Mouse (Mus musculus): Measurements from ENCODE around the gene Nans. TPM values are rescaled to one million over a fixed set of nuclear protein-coding genes. Genes with fewer than 3 reads are reported as not detected.

Nans gene
- polyA plus RNA-seq, 1 experiment = 67.2 TPM

DNA sequence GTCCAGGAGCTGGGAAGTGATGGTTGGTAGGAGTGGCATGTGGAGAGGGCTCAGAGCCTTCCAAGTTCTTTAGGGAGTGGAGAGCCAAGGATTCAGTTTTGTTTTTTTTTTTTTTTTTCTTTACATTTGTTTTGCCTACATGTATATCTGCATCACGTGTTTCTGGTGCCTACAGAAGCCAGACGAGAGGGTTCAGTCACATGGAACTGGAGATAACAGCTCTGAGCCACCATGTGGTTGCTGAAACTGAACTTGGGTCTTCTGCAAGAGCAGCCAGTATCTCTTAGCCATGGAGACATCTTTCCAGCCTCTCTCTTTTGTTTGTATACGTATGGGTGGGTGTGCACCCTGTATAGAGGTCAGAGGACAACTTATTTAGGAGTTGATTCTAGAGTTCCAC lies 14.8 kb downstream of the Nans start:
- peaks cover 72% of the 10 kb centered on the region for H3K36me3 ChIP-seq (replicated peaks; ENCODE audit: low read length)
- H3K4me1 ChIP-seq = peaks cover 52% of the 10 kb centered on the region
- no peaks in the 10 kb centered on the region for H3K27me3 ChIP-seq (replicated peaks)
- no peak overlapping the region for H3K4me3 ChIP-seq (replicated peaks)
- no peaks in the 10 kb centered on the region for H3K9me3 ChIP-seq
- no peak for TF ChIP-seq GATA1 (IDR thresholded peaks at IDR 0.05; ENCODE audit: borderline replicate concordance, low read length)
- no peak for TF ChIP-seq FLI1 (IDR thresholded peaks at IDR 0.05; ENCODE audit: low read length)

DNA sequence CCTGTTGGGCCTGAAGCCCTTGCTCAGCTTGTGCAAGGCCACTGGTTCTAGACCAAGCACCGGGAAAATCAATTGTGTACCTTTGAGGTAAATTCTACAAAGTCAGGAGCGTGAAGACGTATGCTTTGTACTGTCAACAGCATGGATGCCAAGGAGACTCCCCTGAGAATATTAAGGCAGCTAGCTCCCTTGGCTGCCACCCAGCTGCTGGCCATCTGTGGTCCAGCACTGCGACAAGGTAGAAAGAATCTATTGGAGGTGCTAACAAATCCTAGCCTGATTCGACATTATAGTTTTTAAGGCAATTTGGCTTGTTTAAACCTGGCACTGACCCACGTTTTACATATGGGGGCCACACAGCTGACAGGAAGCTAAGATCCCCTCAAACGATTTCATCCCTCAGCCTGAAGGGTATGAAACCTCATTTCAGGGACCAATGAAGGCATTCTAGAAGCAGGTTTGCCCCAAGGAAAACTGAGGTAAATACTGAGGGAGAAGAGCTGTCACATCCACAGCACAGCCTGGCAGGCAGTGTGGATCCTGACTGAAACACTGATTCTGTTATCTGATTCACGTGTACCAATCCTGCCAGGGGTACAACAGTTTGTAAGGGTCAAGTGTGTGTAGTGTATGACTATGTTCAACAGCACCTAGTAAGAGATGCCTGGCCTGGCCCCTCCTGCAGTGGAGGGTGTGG lies 16.5 kb downstream of the Nans start:
- no peak for TF ChIP-seq FLI1 (IDR thresholded peaks at IDR 0.05; ENCODE audit: low read length)
- TF ChIP-seq GATA1 (IDR thresholded peaks at IDR 0.05; ENCODE audit: borderline replicate concordance, low read length) = no peak
- H3K36me3 ChIP-seq (replicated peaks; ENCODE audit: low read length) = peaks cover 60% of the 10 kb centered on the region

DNA sequence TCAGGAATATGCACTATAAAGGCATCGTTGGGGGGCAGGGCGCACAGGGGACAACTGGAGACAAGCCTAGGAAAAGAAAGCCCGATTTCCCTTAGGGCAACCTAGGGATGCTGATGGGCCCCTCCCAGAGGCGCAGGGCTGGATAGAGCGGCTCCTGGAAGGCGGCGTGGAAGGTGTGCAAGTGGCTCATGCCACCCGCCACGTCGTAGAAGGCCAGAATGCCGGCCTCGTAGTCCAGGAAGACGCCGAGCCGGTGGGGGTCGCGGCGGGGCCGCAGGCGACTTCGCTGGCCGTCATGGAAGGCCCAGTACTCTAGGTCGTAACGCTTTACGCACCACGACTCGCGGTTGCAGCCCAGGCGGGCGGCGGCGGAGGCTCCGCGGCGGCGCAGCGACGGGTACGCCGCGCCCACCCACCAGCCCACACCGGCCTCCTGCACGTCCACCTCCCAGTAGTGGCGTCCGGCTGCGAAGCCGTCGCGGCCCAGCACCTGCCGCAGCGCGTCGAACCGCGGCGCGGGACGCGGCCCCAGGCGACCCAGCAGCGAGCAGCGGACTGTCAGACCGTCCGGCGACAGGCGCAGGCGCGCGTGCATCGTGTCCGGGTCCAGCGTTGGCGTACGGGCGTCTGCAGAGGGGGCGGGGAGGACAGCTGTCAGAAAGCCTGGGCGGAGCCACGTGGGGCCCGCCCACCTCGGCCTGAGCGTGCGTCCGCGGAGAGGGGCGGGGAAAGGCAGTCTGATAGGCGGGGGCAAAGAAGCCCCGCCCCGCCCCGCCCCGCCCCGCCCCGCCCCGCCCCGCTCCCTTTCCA lies 18.0 kb downstream of the Nans start:
- Histone ChIP-seq H3K27me3 (replicated peaks) (no peaks in the 10 kb centered on the region), H3K36me3 (replicated peaks; ENCODE audit: low read length) (peaks cover 46% of the 10 kb centered on the region), H3K4me3 (replicated peaks) (peak overlapping the region; percentile 95), H3K9me3 (no peaks in the 10 kb centered on the region), H3K4me1 (peaks cover 37% of the 10 kb centered on the region)
- TF ChIP-seq FLI1 (IDR thresholded peaks at IDR 0.05; ENCODE audit: low read length) (no peak), GATA1 (IDR thresholded peaks at IDR 0.05; ENCODE audit: borderline replicate concordance, low read length) (no peak)

More for the DNA sequence above, 16.5 kb downstream of the Nans start:
- Histone ChIP-seq H3K27me3 (replicated peaks) (no peaks in the 10 kb centered on the region), H3K4me3 (replicated peaks) (no peak overlapping the region), H3K4me1 (peaks cover 48% of the 10 kb centered on the region), H3K9me3 (no peaks in the 10 kb centered on the region)

DNA sequence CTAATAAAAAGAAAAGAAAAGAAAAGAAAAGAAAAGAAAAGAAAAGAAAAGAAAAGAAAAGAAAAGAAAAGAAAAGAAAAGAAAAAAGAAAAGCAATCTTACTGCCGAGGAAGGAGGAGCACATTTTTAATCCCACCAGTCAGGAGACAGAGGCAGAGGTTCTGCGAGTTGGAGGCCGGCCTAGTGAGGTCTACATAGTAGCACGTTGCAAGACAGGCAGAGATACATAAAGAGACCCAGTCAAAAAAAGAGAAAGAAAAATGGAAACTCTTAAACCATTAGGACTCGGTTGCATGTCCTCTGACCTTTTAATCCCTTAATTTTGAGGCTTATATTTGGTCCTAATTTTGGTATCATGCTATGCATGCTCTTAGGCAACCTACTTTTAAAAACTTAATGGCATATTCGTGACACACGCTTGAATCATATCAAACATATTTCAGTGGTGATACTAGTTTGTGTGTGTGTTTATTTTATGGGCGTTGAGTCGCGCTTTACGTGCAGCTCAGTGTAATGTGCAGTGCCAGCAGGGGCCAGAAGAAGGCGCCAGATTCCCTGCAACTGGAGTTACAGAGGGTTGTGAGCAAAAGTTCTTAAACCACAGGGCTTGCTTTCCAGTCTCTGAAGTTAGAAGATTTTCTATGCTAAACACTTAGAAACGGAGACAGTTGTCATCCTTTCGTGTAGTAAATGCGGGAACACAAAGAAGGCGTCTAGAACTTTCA lies 18.9 kb downstream of the Nans start:
- Histone ChIP-seq H3K4me1 (peaks cover 33% of the 10 kb centered on the region), H3K9me3 (no peaks in the 10 kb centered on the region), H3K27me3 (replicated peaks) (no peaks in the 10 kb centered on the region), H3K4me3 (replicated peaks) (peak overlapping the region; percentile 91), H3K36me3 (replicated peaks; ENCODE audit: low read length) (peaks cover 37% of the 10 kb centered on the region)
- TF ChIP-seq FLI1 (IDR thresholded peaks at IDR 0.05; ENCODE audit: low read length) = no peak
- TF ChIP-seq GATA1 (IDR thresholded peaks at IDR 0.05; ENCODE audit: borderline replicate concordance, low read length) = no peak

DNA sequence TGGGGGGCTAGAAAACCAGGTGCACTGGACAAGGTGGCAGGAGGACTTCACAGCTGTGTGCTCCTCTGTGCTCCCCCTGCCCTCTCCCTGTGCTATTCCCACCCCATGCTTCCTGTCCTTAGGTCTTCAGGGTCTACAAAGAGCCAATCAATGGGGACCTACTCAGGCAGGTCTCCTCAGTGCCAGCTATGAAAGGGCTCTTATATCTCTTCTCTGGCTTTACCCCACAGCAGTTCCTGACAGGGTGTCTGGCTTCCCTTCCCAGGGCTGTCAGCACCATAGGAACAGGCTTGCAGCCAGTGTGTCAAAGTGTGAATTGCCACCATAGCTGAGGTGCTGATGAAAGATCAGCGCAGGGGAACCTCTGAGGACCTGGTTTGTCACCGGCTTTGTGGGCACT lies 31.4 kb downstream of the Nans start:
- no peak overlapping the region for H3K4me3 ChIP-seq (replicated peaks)
- peaks cover 28% of the 10 kb centered on the region for H3K4me1 ChIP-seq
- peaks cover 55% of the 10 kb centered on the region for H3K36me3 ChIP-seq (replicated peaks; ENCODE audit: low read length)
- no peak for TF ChIP-seq GATA1 (IDR thresholded peaks at IDR 0.05; ENCODE audit: borderline replicate concordance, low read length)
- TF ChIP-seq FLI1 (IDR thresholded peaks at IDR 0.05; ENCODE audit: low read length) = no peak
- H3K9me3 ChIP-seq = peaks cover 15% of the 10 kb centered on the region; the same call in 1 of the 2 replicates
- no peaks in the 10 kb centered on the region for H3K27me3 ChIP-seq (replicated peaks)

DNA sequence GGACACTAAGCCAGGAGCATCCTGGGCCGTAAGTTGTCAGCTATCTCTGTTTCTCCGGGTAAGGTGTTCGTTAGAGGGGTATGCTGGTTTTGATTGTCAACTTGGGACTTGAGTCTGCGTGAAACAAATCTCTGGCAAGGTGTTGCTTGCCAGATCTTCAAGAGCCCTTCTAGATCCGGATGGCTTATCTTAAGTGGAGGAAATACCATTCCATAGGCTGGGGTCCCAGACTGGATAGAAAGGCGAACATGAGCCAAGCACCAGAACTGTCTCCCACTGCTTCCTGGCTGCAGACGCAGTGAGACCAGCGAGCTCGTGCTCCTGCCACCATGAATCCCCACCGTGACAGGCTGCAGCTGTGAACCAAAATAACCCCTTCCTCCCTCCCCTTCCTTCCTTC lies 32.4 kb downstream of the Nans start:
- Histone ChIP-seq H3K4me3 (replicated peaks) (no peak overlapping the region), H3K4me1 (peaks cover 35% of the 10 kb centered on the region), H3K9me3 (peaks cover 15% of the 10 kb centered on the region; the same call in 1 of the 2 replicates), H3K27me3 (replicated peaks) (no peaks in the 10 kb centered on the region), H3K36me3 (replicated peaks; ENCODE audit: low read length) (peaks cover 55% of the 10 kb centered on the region)
- no peak for TF ChIP-seq GATA1 (IDR thresholded peaks at IDR 0.05; ENCODE audit: borderline replicate concordance, low read length)
- TF ChIP-seq FLI1 (IDR thresholded peaks at IDR 0.05; ENCODE audit: low read length) = no peak

DNA sequence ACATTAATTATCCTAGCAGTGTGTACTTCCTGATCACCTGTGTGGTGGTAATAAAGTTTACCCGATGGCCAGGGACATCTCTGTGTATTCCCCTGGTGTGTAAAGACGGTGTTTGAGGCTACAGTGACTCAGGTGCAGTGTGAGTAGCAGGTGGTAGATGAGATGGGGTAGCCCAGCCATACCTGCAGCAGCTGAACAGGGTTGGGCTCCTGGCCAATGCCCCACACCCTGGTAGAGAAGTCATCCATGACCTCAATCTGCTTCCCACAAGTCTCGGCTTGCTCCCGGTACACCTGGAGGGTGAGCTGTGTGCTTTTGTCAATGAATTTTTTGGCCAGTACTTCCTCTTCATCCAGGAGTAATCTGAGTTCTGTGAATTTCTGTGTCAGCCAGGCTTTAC lies 34.3 kb downstream of the Nans start:
- Histone ChIP-seq H3K27me3 (replicated peaks) (no peaks in the 10 kb centered on the region), H3K9me3 (peaks cover 14% of the 10 kb centered on the region; the same call in 1 of the 2 replicates), H3K4me3 (replicated peaks) (no peak overlapping the region), H3K36me3 (replicated peaks; ENCODE audit: low read length) (peaks cover 51% of the 10 kb centered on the region), H3K4me1 (peaks cover 53% of the 10 kb centered on the region)
- TF ChIP-seq GATA1 (IDR thresholded peaks at IDR 0.05; ENCODE audit: borderline replicate concordance, low read length) = no peak
- TF ChIP-seq FLI1 (IDR thresholded peaks at IDR 0.05; ENCODE audit: low read length) = no peak

DNA sequence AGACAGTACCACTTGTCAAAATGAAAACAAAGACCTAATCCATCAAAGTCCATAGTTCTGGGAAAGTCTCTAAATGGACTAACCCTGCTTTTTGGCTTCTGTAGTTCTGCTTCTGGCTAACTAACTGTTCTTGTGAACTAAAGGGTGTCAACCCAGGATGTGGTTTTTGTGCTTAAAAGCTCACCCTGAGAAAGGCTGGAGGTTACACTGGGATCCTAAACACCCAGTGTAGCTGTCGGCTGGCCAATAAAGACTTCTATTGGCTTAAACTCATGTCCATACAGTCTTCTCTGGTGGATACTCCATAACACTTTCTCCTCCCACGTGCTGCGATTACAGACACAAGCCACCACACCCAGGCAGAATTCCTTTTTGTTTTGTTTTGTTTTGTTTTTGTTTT lies 37.2 kb downstream of the Nans start:
- Histone ChIP-seq H3K4me3 (replicated peaks) (no peak overlapping the region), H3K4me1 (peaks cover 43% of the 10 kb centered on the region), H3K9me3 (peaks cover 13% of the 10 kb centered on the region; the same call in 1 of the 2 replicates), H3K36me3 (replicated peaks; ENCODE audit: low read length) (peaks cover 45% of the 10 kb centered on the region), H3K27me3 (replicated peaks) (no peaks in the 10 kb centered on the region)
- TF ChIP-seq FLI1 (IDR thresholded peaks at IDR 0.05; ENCODE audit: low read length) (no peak), GATA1 (IDR thresholded peaks at IDR 0.05; ENCODE audit: borderline replicate concordance, low read length) (no peak)

DNA sequence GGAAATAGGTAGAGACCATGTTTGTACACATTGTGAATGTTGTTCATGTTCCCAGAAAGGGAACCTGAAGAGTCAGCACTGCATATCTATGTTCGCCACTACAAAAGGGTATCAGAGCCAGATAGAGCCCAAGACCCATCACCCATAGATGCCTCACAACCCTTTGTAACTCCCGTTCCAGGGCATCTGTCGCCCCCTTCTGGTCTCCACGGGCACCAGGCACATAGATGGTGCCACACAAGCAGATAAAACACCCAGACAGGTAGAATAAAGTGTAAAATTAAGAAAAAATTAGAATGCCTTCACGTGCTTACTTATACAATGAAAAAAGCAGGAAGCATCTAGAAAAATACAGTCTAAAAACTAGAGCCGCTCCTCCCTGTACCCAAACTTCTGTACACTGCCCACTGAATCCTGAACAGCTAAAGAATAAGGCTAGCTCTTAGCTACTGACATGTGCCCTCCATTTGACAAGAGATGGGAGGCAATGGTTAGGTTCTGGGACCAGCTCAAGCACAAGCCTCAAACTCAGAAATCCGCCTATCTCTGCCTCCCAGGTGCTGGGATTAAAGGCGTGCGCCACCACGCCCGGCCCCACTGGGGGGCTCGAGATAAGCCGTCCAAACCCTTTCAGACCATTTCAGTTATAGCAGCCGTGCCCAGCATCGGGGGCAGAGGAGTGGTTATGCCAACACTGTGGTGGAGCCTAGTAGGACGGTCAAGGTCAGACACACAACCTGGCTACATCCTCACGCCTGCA lies 37.9 kb downstream of the Nans start:
- peaks cover 39% of the 10 kb centered on the region for H3K4me1 ChIP-seq
- no peak for TF ChIP-seq FLI1 (IDR thresholded peaks at IDR 0.05; ENCODE audit: low read length)
- no peak for TF ChIP-seq GATA1 (IDR thresholded peaks at IDR 0.05; ENCODE audit: borderline replicate concordance, low read length)
- H3K9me3 ChIP-seq = peaks cover 10% of the 10 kb centered on the region; the same call in 1 of the 2 replicates
- no peaks in the 10 kb centered on the region for H3K27me3 ChIP-seq (replicated peaks)
- H3K36me3 ChIP-seq (replicated peaks; ENCODE audit: low read length) = peaks cover 42% of the 10 kb centered on the region
- peak overlapping the region; percentile 91 for H3K4me3 ChIP-seq (replicated peaks)
